Mouse (Mus musculus) intestine, postnatal 0 days (tissue): ENCODE results near the gene Zswim5. TPM values are rescaled to one million over a fixed set of nuclear protein-coding genes. Genes with fewer than 3 reads are reported as not detected.

Experiments
- ATAC-seq: fragments of 200-750 bp; cut with Nextera tagmentation; 2 replicates; pipeline ENCODE4 v1.8.0; 2017; ENCODE audit warnings: mild to moderate bottlenecking, moderate TSS enrichment, moderate library complexity
- H3K27ac ChIP-seq: fragments of 300-500 bp; sonication (generic); 2 replicates; pipeline ENCODE4 v1.5.1; 2014; ENCODE audit warnings: mild to moderate bottlenecking, low read depth, low read length, moderate library complexity
- H3K27me3 ChIP-seq: fragments of 300-500 bp; sonication (generic); replicated peaks from 2 replicates; pipeline ENCODE4 v1.6.1; 2014; ENCODE audit warnings: low read length, mixed read lengths; ENCODE audit not compliant: control insufficient read depth, insufficient read depth
- H3K36me3 ChIP-seq: fragments of 300-500 bp; sonication (generic); 2 replicates; pipeline ENCODE4 v1.6.1; 2014; ENCODE audit warnings: mild to moderate bottlenecking, moderate library complexity; ENCODE audit not compliant: control insufficient read depth, insufficient read depth
- H3K4me1 ChIP-seq: fragments of 300-500 bp; sonication (generic); replicated peaks from 2 replicates; pipeline ENCODE4 v1.6.1; 2014; ENCODE audit warnings: antibody characterized with exemption, low read length, mixed read lengths; ENCODE audit not compliant: control insufficient read depth, insufficient read depth
- H3K4me2 ChIP-seq: fragments of 300-500 bp; sonication (generic); replicated peaks from 2 replicates; pipeline ENCODE4 v1.6.1; 2014; ENCODE audit warnings: low read depth, mild to moderate bottlenecking, moderate library complexity
- H3K4me3 ChIP-seq: fragments of 300-500 bp; sonication (generic); 2 replicates; pipeline ENCODE4 v1.5.1; 2014; ENCODE audit warnings: low read depth, low read length
- H3K9ac ChIP-seq: fragments of 300-500 bp; sonication (generic); 2 replicates; pipeline ENCODE4 v1.6.1; 2014; ENCODE audit warnings: mild to moderate bottlenecking, low read depth, low read length
- H3K9me3 ChIP-seq: fragments of 300-500 bp; sonication (generic); 2 replicates; pipeline ENCODE4 v1.6.1; 2016; ENCODE audit warnings: mixed run types; ENCODE audit not compliant: control insufficient read depth
- CTCF ChIP-seq: sonication (generic); IDR thresholded peaks from 2 replicates; pipeline ENCODE4 v1.5.1; 2016; ENCODE audit warnings: low read depth, mild to moderate bottlenecking, control low read depth, antibody characterized with exemption, moderate library complexity
- WGBS: fragments of 180-500 bp; shearing (Covaris S2); extraction: QIAGEN DNeasy Blood & Tissue Kit; methylation state at CpG from one replicate; pipeline ENCODE4 v1.1.7; 2014; 5-methylcytosine and 5-hydroxymethylcytosine counted together
- polyA plus RNA-seq: library from polyadenylated mRNA; unstranded; fragments of >200 nt; fragmentation: Nextera tagmentation; extraction: Ambion mirVana; gene quantifications from 2 replicates; pipeline ENCODE4 v1.2.1, GENCODE M21; 2015

The Zswim5 gene
- polyA plus RNA-seq, 1 experiment from 2014 or later = 1.9 TPM

DNA sequence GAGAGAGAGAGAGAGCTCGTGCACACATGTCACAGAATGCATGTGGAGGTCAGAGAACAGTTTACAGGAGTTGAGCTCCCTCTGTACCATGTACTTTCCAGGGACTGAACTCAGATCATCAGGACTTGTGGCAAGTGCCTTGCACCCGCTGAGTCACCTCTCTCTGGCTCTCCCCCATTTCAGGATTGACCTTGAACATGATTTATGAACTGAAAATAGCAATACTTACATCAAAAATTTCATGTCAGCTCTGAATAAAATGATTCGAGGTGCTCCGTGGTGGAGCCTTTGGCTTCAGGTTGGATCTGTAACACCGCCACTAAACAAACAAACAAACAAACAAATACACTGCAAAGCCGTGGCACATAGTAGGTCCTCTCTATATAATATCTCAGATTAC is 36.3 kb upstream of the Zswim5 start:
- H3K4me3 ChIP-seq = no peak overlapping the region
- H3K9ac ChIP-seq = no peak overlapping the region
- H3K9me3 ChIP-seq = no peaks in the 10 kb centered on the region
- no peaks in the 10 kb centered on the region for H3K36me3 ChIP-seq
- H3K4me1 ChIP-seq = no peaks in the 10 kb centered on the region; the same call in 1 of the 2 replicates
- H3K4me2 ChIP-seq = no peak overlapping the region
- TF ChIP-seq CTCF = no peak
- H3K27ac ChIP-seq = no peak overlapping the region
- no peak for ATAC-seq
- no peaks in the 10 kb centered on the region for H3K27me3 ChIP-seq
- WGBS = 83% methylated on average over 6 of the region's 6 CpGs

DNA sequence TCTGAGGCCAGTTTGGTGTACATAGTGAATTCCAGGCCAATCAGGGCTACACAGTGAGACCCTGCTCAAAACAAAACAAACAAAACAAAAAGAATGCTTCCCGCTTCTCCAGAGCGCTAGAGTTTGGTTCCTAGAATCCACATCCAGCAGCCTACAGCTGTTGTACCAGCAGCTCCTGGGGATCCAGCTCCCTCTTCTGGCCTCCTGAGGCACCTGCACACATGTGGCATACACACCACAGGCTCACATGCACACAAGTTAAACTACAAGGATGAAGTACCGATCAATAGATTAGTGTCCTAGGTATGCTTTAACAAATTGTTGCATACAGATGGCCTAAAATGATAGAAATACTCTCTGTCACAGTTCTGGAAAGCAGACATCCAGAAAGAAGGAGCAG is 32.9 kb upstream of the Zswim5 start:
- H3K4me3 ChIP-seq = no peak overlapping the region
- WGBS = 95% methylated on average over 3 of the region's 3 CpGs
- H3K27me3 ChIP-seq = no peaks in the 10 kb centered on the region
- no peaks in the 10 kb centered on the region for H3K36me3 ChIP-seq
- 0 out of 2 replicates have a peak, but pooled peaks have one; percentile 22 for TF ChIP-seq CTCF
- H3K9ac ChIP-seq = no peak overlapping the region
- H3K9me3 ChIP-seq = no peaks in the 10 kb centered on the region
- no peak overlapping the region for H3K27ac ChIP-seq
- H3K4me1 ChIP-seq = no peaks in the 10 kb centered on the region
- no peak overlapping the region for H3K4me2 ChIP-seq
- no peak for ATAC-seq

DNA sequence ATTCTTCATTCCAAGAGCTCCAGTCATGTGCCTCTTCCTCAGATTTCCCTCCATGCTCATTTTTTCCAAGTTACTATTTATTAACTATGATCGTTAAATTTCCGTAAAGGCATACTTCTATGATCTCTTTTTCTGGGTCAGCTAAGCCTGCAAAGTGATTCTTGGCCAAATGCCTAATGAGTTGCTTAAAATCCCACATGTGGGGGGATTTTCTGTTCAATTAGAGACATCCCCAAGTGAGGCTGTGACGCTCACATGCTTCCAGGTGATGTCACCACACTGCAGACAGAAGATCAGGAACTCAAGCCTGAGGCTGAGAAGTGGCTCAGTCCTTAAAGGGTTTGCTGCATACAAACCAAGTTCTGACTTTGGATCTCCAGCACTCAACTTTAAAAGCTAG is 27.3 kb upstream of the Zswim5 start:
- no peak overlapping the region for H3K4me2 ChIP-seq
- no peaks in the 10 kb centered on the region for H3K27me3 ChIP-seq
- H3K4me3 ChIP-seq = no peak overlapping the region
- 73% methylated on average over 3 of the region's 3 CpGs for WGBS
- no peaks in the 10 kb centered on the region for H3K4me1 ChIP-seq
- no peak overlapping the region for H3K27ac ChIP-seq
- no peak overlapping the region for H3K9ac ChIP-seq
- ATAC-seq = no peak
- TF ChIP-seq CTCF = no peak
- H3K9me3 ChIP-seq = no peaks in the 10 kb centered on the region
- no peaks in the 10 kb centered on the region for H3K36me3 ChIP-seq

DNA sequence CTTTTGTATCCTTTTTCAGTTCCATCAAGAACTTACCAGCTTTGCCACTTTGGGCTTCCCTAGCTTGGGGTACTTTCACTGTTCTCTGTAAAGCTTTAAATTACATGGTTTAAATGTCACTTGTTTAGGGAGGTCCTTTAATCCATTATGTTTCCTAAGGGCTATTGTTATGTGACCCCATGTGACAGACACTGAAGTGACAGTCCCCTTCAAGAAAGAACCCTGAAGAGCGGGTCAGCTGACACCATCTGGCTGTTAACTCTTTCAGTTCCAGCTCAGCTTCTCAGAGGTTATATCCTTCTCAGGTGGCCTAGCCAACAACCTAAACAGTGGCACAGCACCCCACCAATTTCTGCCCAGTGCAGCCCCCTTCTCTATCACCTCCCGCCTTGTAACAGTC is 22.9 kb upstream of the Zswim5 start:
- H3K4me2 ChIP-seq = no peak overlapping the region
- no peaks in the 10 kb centered on the region for H3K9me3 ChIP-seq
- H3K9ac ChIP-seq = no peak overlapping the region
- 44% methylated on average over 2 of the region's 2 CpGs for WGBS
- no peak for ATAC-seq
- no peaks in the 10 kb centered on the region for H3K36me3 ChIP-seq
- no peaks in the 10 kb centered on the region; the same call in 1 of the 2 replicates for H3K4me1 ChIP-seq
- no peak for TF ChIP-seq CTCF
- no peaks in the 10 kb centered on the region for H3K27me3 ChIP-seq
- H3K4me3 ChIP-seq = no peak overlapping the region
- H3K27ac ChIP-seq = no peak overlapping the region

DNA sequence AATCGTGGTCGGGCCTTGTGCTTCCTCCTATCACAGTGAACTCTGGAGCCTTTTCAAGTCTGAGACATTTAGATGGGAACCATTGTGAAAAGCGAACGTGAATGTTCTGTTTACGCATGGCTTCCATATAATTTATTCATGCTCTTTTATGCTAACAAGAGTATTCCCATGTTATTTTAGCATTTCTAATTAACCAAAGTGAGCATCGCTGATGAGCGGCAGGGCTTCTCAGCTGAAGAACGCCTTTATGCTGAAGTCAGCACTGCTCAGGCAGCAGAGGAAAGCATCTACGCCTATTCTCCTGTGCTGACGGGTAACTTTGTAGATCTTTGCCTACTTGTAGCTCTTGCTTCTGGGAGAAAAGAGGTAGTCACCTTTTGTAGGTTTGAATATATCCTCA is 20.0 kb upstream of the Zswim5 start:
- H3K27me3 ChIP-seq = no peaks in the 10 kb centered on the region
- 92% methylated on average over 10 of the region's 10 CpGs for WGBS
- no peaks in the 10 kb centered on the region for H3K9me3 ChIP-seq
- H3K9ac ChIP-seq = no peak overlapping the region
- ATAC-seq = no peak
- TF ChIP-seq CTCF = no peak
- H3K27ac ChIP-seq = no peak overlapping the region
- H3K36me3 ChIP-seq = no peaks in the 10 kb centered on the region
- no peak overlapping the region for H3K4me3 ChIP-seq
- no peaks in the 10 kb centered on the region; the same call in 1 of the 2 replicates for H3K4me1 ChIP-seq
- no peak overlapping the region for H3K4me2 ChIP-seq

DNA sequence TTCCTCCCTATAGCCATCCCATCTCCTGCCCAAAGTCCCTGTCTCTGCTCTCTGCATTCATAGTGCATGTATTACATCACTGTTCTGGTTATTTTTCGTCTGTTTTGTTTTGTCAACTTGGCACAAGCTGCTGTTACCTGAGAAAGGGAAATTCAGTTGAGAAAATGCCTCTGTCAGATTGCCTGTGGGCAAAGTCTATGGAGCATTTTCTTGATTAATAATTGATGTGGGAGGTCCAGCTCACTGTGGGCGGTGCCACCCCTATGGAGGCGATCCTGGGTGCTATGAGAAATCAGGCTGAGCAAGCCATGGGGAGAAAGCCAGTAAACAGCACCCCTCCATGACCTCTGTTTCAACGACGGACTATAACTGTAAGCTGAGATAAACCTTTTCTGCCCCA is 17.5 kb upstream of the Zswim5 start:
- Histone ChIP-seq H3K4me2 (0 out of 2 replicates have a peak overlapping the region, but pooled peaks have one; percentile 13), H3K9me3 (no peaks in the 10 kb centered on the region), H3K36me3 (no peaks in the 10 kb centered on the region), H3K27me3 (no peaks in the 10 kb centered on the region), H3K4me1 (no peaks in the 10 kb centered on the region; the same call in 1 of the 2 replicates), H3K27ac (no peak overlapping the region), H3K4me3 (no peak overlapping the region), H3K9ac (no peak overlapping the region)
- TF ChIP-seq CTCF = no peak
- 37% methylated on average over 5 of the region's 5 CpGs for WGBS
- peak; percentile 83 for ATAC-seq

DNA sequence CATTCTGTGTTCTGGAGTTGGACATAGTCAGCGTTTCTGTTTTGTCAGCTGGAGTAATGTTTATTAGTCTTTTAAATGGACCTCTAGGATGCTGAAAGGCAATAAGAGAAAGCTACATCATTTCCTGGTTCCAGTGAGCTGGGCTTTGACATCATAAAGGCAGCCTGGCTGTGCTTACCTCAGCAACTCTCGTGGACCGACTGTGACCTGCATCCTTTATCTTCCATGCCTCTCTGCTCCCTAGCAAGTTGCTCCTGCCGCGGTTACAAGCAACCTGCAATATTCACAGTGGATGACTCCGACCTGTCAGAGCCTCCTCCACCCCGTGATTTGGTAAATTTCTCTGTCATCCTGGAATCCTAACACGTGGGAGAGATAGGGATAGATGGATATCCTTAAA is 15.2 kb upstream of the Zswim5 start:
- Histone ChIP-seq H3K9me3 (no peaks in the 10 kb centered on the region), H3K9ac (no peak overlapping the region), H3K4me1 (no peaks in the 10 kb centered on the region; the same call in 1 of the 2 replicates), H3K27me3 (no peaks in the 10 kb centered on the region), H3K36me3 (no peaks in the 10 kb centered on the region), H3K4me3 (no peak overlapping the region), H3K27ac (no peak overlapping the region), H3K4me2 (no peak overlapping the region)
- TF ChIP-seq CTCF = no peak
- peak; percentile 65 for ATAC-seq
- 50% methylated on average over 8 of the region's 8 CpGs for WGBS
